Mouse (Mus musculus) stomach, embryonic 15.5 days (tissue): ENCODE measurements around the gene Slc48a1. TPM values are rescaled to one million over a fixed set of nuclear protein-coding genes. Genes with fewer than 3 reads are reported as not detected.

Source experiments
- ATAC-seq: fragments of 200-750 bp; cut with Nextera tagmentation; 2 replicates; pipeline ENCODE4 v1.8.0; 2017; ENCODE audit warnings: low read depth, moderate number of reproducible peaks, moderate TSS enrichment; ENCODE audit not compliant: insufficient read depth, low FRiP score
- H3K27ac ChIP-seq: fragments of 300-500 bp; sonication (generic); 2 replicates; pipeline ENCODE4 v1.5.1; 2015; ENCODE audit warnings: mild to moderate bottlenecking, inconsistent platforms
- H3K27me3 ChIP-seq: fragments of 300-500 bp; sonication (generic); replicated peaks from 2 replicates; pipeline ENCODE4 v1.6.1; 2015; ENCODE audit warnings: inconsistent platforms
- H3K36me3 ChIP-seq: fragments of 300-500 bp; sonication (generic); 2 replicates; pipeline ENCODE4 v1.6.1; 2015; ENCODE audit warnings: inconsistent platforms
- H3K4me1 ChIP-seq: fragments of 300-500 bp; sonication (generic); 2 replicates; pipeline ENCODE4 v1.6.1; 2015; ENCODE audit warnings: inconsistent platforms
- H3K4me2 ChIP-seq: fragments of 300-500 bp; sonication (generic); 2 replicates; pipeline ENCODE4 v1.6.1; 2015; ENCODE audit warnings: mild to moderate bottlenecking, inconsistent platforms
- H3K4me3 ChIP-seq: fragments of 300-500 bp; sonication (generic); replicated peaks from 2 replicates; pipeline ENCODE4 v1.5.1; 2015; ENCODE audit warnings: inconsistent platforms
- H3K9ac ChIP-seq: fragments of 300-500 bp; sonication (generic); 2 replicates; pipeline ENCODE4 v1.6.1; 2015; ENCODE audit warnings: inconsistent platforms
- H3K9me3 ChIP-seq: fragments of 300-500 bp; sonication (generic); 2 replicates; pipeline ENCODE4 v1.6.1; 2016; ENCODE audit warnings: inconsistent platforms
- WGBS: fragments of 180-500 bp; shearing (Covaris S2); methylation state at CpG from one replicate; pipeline ENCODE4 v1.1.7; 2015; 5-methylcytosine and 5-hydroxymethylcytosine counted together
- polyA plus RNA-seq: library from polyadenylated mRNA; unstranded; fragments of >200 nt; fragmentation: Nextera tagmentation; extraction: Ambion mirVana; gene quantifications from 2 replicates; pipeline ENCODE4 v1.2.1, GENCODE M21; 2015

Slc48a1 gene
- polyA plus RNA-seq, 1 experiment from 2014 or later, result 41.9 TPM

DNA sequence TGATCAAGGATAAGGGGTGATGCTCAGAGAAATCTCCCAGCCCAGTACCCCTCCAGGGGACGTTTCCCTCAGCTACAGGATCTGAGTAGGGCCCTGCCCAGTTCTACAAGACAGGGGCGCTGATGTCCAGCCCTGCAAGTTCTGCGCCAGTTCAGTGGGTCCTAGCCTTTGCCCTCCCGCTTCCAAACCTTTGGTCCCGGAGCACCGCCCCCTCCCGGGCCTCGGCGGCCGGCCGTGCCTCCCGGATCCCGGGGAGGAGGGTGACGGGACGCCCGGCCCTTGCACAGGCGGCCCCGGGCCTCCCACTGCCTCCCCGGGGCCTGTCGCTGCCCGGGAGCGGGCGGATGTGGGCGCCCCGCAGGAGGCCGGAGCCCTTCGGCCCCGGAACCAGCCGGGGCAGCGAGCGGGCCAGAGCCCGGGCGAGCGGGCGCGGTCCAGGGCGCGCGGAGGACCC is 52.5 kb downstream of the Slc48a1 start:
- H3K4me3 ChIP-seq, result peak overlapping the region; percentile 72
- H3K9me3 ChIP-seq, result no peaks in the 10 kb centered on the region
- WGBS, result 1% methylated on average over 38 of the region's 39 CpGs
- H3K36me3 ChIP-seq, result no peaks in the 10 kb centered on the region
- H3K4me2 ChIP-seq, result peak overlapping the region; percentile 82
- H3K4me1 ChIP-seq, result peaks cover 49% of the 10 kb centered on the region
- peak; percentile 16; the same call in 1 of the 2 replicates for ATAC-seq
- peak overlapping the region; percentile 82 for H3K9ac ChIP-seq
- no peaks in the 10 kb centered on the region for H3K27me3 ChIP-seq
- peak overlapping the region; percentile 95 for H3K27ac ChIP-seq

DNA sequence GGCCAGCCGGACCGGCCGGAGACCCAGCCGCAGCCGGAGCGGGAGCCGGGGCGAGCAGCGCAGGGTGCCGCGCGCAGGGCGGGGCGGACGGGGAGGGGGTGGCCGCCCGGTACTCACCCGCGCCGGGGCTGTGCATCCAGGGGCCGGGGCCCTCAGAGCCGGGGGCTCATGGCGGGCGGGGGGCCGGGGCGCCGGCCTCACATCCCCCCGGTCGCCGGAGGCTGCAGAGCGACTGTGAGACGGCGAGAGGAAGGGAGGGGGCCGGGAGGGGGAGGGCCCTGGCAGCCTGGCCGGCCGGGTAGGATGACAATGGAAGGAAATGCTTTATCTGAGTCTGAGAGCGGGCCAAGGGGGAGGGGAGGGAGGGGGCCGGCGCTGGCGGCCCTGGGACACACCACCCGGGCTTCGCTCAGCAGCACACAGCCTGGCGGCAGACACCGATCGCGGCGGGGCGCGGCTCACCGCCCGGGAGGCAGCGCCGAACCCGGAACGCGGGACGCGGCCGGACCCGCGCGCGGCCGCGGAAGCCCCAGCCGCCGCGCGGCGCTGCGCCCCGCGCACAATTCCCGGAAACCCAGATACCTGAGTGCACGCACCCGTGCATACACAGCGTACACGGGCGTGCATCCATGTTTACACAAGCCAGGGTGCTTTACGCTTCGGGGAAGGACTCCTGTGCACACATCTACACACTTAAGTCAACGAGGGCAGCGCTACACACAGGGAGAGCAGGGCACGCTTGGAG is 53.1 kb downstream of the Slc48a1 start:
- Histone ChIP-seq H3K27ac (peak overlapping the region; percentile 95), H3K9ac (peak overlapping the region; percentile 82), H3K36me3 (no peaks in the 10 kb centered on the region), H3K4me3 (peak overlapping the region; percentile 72), H3K27me3 (no peaks in the 10 kb centered on the region), H3K4me1 (peaks cover 44% of the 10 kb centered on the region), H3K4me2 (peak overlapping the region; percentile 82), H3K9me3 (no peaks in the 10 kb centered on the region)
- WGBS, result under 1% methylated on average over 58 of the region's 84 CpGs
- ATAC-seq, result peak; percentile 82

DNA sequence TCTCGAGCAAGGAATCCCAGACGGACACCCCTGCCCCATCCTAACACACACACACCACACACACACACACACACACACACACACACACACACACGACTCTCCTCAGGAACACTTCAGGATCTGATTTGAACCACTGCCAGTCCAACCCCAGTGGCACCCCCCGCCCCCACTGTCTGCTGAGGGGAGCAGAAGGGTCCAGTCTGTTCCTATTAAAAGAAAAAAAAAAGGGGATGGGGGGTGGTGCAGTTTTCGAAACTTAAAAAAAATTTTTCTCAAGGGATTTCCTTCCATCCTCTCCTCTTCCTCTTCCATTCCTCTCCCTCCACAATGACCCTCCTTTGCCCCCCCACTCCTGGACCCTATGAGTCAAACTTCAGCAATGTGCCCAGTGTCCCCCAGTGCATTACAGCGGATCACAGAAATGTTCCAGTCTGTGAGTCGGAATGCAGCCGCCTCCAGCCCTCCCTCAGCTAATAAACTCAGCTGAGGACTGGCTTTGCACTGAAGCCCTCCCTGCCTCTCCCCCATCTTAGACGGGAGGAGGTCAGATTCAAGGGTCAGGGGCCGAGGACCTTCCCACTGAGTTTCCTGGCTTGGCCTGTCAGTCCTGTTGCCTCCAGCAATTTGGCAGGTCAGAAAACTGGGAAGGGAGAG is 53.8 kb downstream of the Slc48a1 start:
- 13% methylated on average over 10 of the region's 10 CpGs for WGBS

DNA sequence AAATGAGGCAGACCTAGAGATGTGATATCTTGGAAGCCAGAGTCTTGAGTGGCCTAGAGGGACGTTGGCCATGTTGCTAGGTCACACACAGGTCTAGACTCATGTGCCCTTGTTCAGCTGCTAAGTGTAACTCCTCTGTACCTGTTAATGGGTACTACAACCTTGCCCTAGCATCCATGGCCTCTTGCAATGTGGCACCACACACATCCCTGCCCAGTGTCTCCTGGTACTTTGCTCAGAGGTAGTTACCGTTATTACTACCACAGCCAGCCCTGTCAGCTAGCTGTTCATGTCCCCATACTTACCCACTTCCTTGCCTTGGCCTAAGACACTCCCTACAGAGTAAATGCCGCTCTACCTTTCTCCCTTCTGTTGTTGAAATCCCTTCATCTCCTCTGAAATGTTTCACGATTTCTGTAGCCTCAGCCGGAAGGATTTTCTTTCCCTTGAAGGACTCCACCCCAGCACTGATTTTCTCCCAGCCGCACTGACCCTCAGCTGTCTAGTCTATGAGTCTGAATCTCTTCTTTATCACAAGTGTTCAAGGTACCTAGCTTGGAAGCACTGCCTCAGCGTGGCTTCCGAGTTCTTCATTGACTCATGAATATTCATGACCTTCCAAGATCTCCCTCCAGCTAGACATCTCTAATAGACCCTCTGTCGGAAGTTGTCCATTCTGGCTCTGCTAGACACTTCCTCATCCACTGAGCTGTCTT is 54.6 kb downstream of the Slc48a1 start:
- H3K36me3 ChIP-seq, result no peaks in the 10 kb centered on the region
- H3K9me3 ChIP-seq, result no peaks in the 10 kb centered on the region
- peak overlapping the region; percentile 95; the same call in 1 of the 2 replicates for H3K27ac ChIP-seq
- H3K9ac ChIP-seq, result no peak overlapping the region
- no peak for ATAC-seq
- 67% methylated on average over 9 of the region's 9 CpGs for WGBS
- no peak overlapping the region for H3K4me3 ChIP-seq
- peaks cover 47% of the 10 kb centered on the region for H3K4me1 ChIP-seq
- no peak overlapping the region for H3K4me2 ChIP-seq
- H3K27me3 ChIP-seq, result no peaks in the 10 kb centered on the region

More for the DNA sequence above, 53.8 kb downstream of the Slc48a1 start:
- peak overlapping the region; percentile 72 for H3K4me3 ChIP-seq
- peaks cover 43% of the 10 kb centered on the region for H3K4me1 ChIP-seq
- peak overlapping the region; percentile 82; the same call in 1 of the 2 replicates for H3K9ac ChIP-seq
- no peaks in the 10 kb centered on the region for H3K36me3 ChIP-seq
- no peaks in the 10 kb centered on the region for H3K27me3 ChIP-seq
- no peak; the same call in 1 of the 2 replicates for ATAC-seq
- peak overlapping the region; percentile 95 for H3K27ac ChIP-seq
- no peaks in the 10 kb centered on the region for H3K9me3 ChIP-seq
- H3K4me2 ChIP-seq, result peak overlapping the region; percentile 82

DNA sequence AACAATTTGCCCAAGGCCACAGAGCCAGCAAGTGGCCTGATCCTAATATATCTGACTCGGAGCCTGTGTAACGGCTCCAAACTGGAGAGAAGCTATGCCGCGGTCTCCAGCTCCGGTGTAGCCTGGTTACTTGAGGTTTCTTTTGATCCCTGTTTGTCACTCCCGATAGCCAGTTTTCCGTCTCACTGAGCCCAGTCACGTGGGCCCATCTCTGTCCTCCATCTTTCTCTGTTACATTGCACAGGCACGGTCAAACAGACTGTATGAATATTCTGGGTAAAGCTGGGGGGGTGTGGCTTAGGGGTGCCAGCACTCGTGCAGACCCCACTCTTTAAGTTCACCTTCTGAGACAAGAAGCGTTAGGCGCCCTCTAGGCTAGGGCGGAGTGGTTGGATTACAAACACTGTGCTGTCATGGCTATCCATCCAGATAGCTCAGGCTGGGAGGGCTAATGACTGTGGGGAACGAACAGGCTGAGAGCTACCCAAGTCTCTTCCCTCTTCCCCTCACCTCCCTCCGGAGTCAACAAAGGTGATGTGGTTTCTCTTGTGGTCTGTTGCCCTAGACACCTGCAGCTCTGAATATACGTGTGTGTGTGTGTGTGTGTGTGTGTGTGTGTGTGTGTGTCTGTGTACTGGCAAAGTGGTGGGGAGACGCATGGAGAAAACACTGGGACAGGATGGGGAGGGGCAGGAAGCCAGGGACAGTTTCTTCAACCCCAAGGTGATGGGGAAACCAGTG is 58.0 kb downstream of the Slc48a1 start:
- H3K9ac ChIP-seq, result no peak overlapping the region
- no peaks in the 10 kb centered on the region for H3K9me3 ChIP-seq
- H3K27ac ChIP-seq, result no peak overlapping the region
- whole genome bisulfite sequencing, result 54% methylated on average over 17 of the region's 17 CpGs
- peaks cover 45% of the 10 kb centered on the region for H3K4me1 ChIP-seq
- no peak overlapping the region for H3K4me3 ChIP-seq
- no peak overlapping the region for H3K4me2 ChIP-seq
- ATAC-seq, result no peak
- H3K36me3 ChIP-seq, result no peaks in the 10 kb centered on the region
- H3K27me3 ChIP-seq, result no peaks in the 10 kb centered on the region

DNA sequence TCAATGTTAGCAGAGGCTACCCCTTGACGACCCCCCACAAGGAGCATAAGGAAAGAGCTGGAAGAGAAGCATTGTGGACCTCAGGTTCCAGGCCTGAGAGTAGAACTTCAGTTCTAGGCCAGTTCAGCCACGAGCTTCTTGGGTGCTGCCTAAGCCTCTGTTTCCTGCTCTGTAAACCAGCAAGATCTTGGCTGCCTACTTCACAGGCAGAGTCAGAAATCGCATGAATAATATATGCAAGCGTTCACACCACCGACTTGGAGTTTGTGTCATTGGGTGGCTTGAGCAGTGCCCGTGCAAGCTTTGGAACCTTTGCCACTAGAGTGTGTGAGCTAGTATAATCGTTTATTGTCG is 58.6 kb downstream of the Slc48a1 start:
- Histone ChIP-seq H3K4me2 (no peak overlapping the region), H3K27me3 (no peaks in the 10 kb centered on the region), H3K9me3 (no peaks in the 10 kb centered on the region), H3K36me3 (no peaks in the 10 kb centered on the region), H3K9ac (no peak overlapping the region), H3K4me1 (peaks cover 45% of the 10 kb centered on the region), H3K27ac (no peak overlapping the region), H3K4me3 (no peak overlapping the region)
- WGBS, result 53% methylated on average over 8 of the region's 8 CpGs
- no peak for ATAC-seq

DNA sequence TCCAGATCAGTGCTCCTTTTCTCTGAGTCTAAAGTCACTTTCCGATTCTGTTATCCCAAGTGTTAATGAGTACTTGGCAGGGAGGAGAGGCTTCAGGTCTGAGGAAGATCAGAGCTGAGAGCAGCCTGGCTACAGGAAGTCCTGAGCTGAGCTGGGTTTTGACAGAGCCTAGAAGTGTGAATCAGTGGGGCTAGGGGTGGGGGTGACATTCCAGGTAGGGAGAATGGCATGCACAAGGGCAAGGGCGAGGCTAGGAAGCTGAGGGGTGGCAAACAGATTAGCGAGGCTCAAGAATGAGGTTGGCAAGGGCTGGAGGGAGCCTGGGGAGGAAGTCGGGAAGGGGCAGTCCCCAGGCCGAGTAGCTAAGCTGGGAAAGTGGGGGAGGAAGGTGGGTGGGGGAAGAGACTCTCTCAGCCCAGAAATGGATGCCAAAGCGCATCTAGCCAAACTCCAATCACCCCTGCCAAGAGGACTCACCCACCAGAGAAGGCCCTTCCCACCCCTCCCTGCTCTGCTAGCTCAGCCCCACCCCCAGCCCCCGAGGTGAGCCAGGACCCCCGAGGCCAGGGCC is 59.3 kb downstream of the Slc48a1 start:
- H3K36me3 ChIP-seq, result no peaks in the 10 kb centered on the region
- 0 out of 2 replicates have a peak, but pooled peaks have one; percentile 11 for ATAC-seq
- no peak overlapping the region for H3K4me3 ChIP-seq
- H3K9me3 ChIP-seq, result no peaks in the 10 kb centered on the region
- H3K9ac ChIP-seq, result no peak overlapping the region
- peaks cover 39% of the 10 kb centered on the region for H3K4me1 ChIP-seq
- 9% methylated on average over 8 of the region's 8 CpGs for WGBS
- H3K27ac ChIP-seq, result peak overlapping the region; percentile 6
- H3K27me3 ChIP-seq, result no peaks in the 10 kb centered on the region
- 0 out of 2 replicates have a peak overlapping the region, but pooled peaks have one; percentile 9 for H3K4me2 ChIP-seq

DNA sequence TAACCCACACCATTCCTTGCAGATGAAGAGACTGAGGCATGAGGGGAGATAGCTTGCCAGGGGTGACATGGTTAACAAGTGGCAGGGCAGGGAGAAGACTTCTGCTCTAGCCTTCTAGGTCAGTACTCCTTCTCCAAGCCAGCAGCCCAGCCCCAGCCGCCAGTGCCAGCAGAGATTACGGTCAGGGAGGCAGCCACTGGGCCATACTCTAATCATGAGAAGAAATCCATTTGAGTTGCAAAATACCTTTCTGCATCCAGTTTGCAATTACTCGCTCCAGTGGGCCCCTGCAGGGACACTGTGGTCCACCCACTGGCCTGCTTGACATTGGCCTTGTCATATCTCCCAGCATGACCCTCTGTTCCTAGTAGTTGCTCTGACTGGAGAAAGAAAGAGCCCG is 60.1 kb downstream of the Slc48a1 start:
- WGBS, result 82% methylated on average over 4 of the region's 4 CpGs
- Histone ChIP-seq H3K27ac (no peak overlapping the region), H3K4me1 (peaks cover 36% of the 10 kb centered on the region)

DNA sequence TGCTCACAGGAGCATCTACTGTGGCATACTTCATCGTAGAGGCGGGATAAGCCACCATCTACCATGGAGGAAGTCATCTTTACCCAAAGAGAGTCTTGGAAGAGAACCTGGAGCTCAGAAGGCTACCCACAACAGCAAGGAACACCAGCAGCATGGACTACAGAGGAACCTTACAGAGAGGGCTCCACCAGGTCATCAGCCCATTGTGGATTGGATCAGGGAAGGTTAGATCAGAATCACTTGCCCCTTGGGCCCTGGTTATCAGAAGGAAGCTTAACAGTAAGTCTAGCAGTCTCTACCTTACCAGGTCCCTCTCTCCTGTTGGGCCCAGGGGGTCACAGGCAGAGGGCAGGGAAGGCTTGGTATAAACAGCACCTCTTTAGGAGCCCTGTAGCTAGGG is 60.7 kb downstream of the Slc48a1 start:
- no peak overlapping the region for H3K4me3 ChIP-seq
- H3K4me1 ChIP-seq, result peaks cover 36% of the 10 kb centered on the region
- no peak overlapping the region for H3K9ac ChIP-seq
- 0 out of 2 replicates have a peak overlapping the region, but pooled peaks have one; percentile 78 for H3K27ac ChIP-seq
- no peak for ATAC-seq
- H3K36me3 ChIP-seq, result no peaks in the 10 kb centered on the region
- no peak overlapping the region for H3K4me2 ChIP-seq
- WGBS, result 92% methylated on average over 2 of the region's 2 CpGs
- H3K9me3 ChIP-seq, result no peaks in the 10 kb centered on the region
- no peaks in the 10 kb centered on the region for H3K27me3 ChIP-seq

More for the DNA sequence above, 60.1 kb downstream of the Slc48a1 start:
- Histone ChIP-seq H3K27me3 (no peaks in the 10 kb centered on the region), H3K9ac (no peak overlapping the region), H3K9me3 (no peaks in the 10 kb centered on the region), H3K4me2 (no peak overlapping the region), H3K36me3 (no peaks in the 10 kb centered on the region), H3K4me3 (no peak overlapping the region)
- ATAC-seq, result no peak

DNA sequence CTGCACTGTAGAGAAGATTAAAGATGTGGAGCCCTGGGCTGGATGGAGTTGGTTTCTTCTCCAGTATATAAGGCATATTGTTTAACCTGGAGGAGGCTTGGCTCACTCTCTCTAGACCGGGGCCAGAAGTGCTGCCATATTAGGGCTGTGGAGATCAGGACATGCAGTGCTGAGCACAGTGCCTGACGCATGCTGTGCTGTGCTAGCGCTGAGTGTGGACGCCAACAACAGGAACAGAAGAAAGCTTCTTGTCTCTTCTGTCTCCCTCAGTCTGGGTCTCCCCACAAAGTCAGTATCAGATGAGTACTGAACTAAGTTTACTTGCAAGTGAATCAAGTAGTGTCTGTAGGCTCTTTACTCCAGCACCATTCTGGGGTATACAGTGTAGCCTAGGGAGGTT is 61.2 kb downstream of the Slc48a1 start:
- H3K36me3 ChIP-seq, result no peaks in the 10 kb centered on the region
- H3K4me2 ChIP-seq, result no peak overlapping the region
- H3K4me3 ChIP-seq, result no peak overlapping the region
- no peak for ATAC-seq
- H3K9ac ChIP-seq, result no peak overlapping the region
- H3K9me3 ChIP-seq, result no peaks in the 10 kb centered on the region
- H3K27me3 ChIP-seq, result no peaks in the 10 kb centered on the region
- 75% methylated on average over 4 of the region's 4 CpGs for WGBS
- peak overlapping the region; percentile 78 for H3K27ac ChIP-seq
- peaks cover 36% of the 10 kb centered on the region for H3K4me1 ChIP-seq

DNA sequence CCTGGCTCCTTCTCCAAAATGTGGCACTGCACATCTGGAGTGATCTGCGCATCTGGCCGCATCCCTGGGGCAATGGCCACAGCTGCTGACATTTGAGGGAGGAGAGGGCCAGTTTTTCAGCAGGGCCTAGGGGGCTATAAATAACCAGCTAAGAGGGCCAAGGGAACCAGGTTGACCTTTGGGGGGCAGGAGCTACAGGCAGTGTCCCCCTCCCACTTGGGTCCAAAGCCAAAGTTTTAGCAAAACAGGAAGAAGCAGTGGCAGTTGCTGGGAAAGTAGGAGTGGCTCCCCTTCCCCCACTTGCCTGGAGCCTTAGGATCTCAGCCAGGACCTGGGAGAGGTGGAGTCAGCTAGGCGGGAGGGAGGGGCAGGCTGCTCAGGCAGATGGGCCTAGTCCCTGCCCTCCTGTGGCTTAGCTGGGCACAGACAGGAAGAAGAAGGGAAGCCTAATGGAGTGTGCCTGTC is 61.7 kb downstream of the Slc48a1 start:
- Histone ChIP-seq H3K36me3 (no peaks in the 10 kb centered on the region), H3K9ac (no peak overlapping the region), H3K4me3 (no peak overlapping the region), H3K4me1 (peaks cover 36% of the 10 kb centered on the region), H3K4me2 (0 out of 2 replicates have a peak overlapping the region, but pooled peaks have one; percentile 5), H3K9me3 (no peaks in the 10 kb centered on the region), H3K27me3 (no peaks in the 10 kb centered on the region), H3K27ac (peak overlapping the region; percentile 78)
- WGBS, result 29% methylated on average over 3 of the region's 3 CpGs
- ATAC-seq, result peak; percentile 83
